Mouse (Mus musculus) hindbrain, embryonic 10.5 days (tissue): ENCODE measurements around the gene Itpka. TPM values are rescaled to one million over a fixed set of nuclear protein-coding genes. Genes with fewer than 3 reads are reported as not detected.

Experiments
- DNase-seq: peaks from one replicate; pipeline ENCODE4 v3.0.0-alpha.2; 2017; ENCODE audit warnings: low spot score
- H3K27ac ChIP-seq: fragments of 300-500 bp; sonication (generic); 2 replicates; pipeline ENCODE4 v1.5.1; 2016; ENCODE audit warnings: mild to moderate bottlenecking, moderate library complexity
- H3K27me3 ChIP-seq: fragments of 300-500 bp; sonication (generic); 2 replicates; pipeline ENCODE4 v1.6.1; 2016; ENCODE audit warnings: mild to moderate bottlenecking; ENCODE audit not compliant: poor library complexity, insufficient read depth, severe bottlenecking
- H3K36me3 ChIP-seq: fragments of 300-500 bp; sonication (generic); 2 replicates; pipeline ENCODE4 v1.6.1; 2016; ENCODE audit warnings: mild to moderate bottlenecking, moderate library complexity
- H3K4me1 ChIP-seq: fragments of 300-500 bp; sonication (generic); replicated peaks from 2 replicates; pipeline ENCODE4 v1.6.1; 2016; ENCODE audit warnings: mild to moderate bottlenecking
- H3K4me3 ChIP-seq: fragments of 300-500 bp; sonication (generic); 2 replicates; pipeline ENCODE4 v1.5.1; 2016; ENCODE audit warnings: mild to moderate bottlenecking, moderate library complexity
- H3K9me3 ChIP-seq: fragments of 300-500 bp; sonication (generic); 2 replicates; pipeline ENCODE4 v1.6.1; 2016; ENCODE audit warnings: mild to moderate bottlenecking, moderate library complexity
- WGBS: fragments of 180-500 bp; shearing (Covaris S2); methylation state at CpG from one replicate; pipeline ENCODE4 v1.1.7; 2016; 5-methylcytosine and 5-hydroxymethylcytosine counted together
- polyA plus RNA-seq: library from polyadenylated mRNA; unstranded; fragments of >200 nt; fragmentation: Nextera tagmentation; extraction: Ambion mirVana; gene quantifications from 2 replicates; pipeline ENCODE4 v1.2.1, GENCODE M21; 2016

Itpka gene
- polyA plus RNA-seq, 1 experiment from 2014 or later: 1.0 TPM

- 17% methylated on average over 2 of the region's 2 CpGs for WGBS
- Histone ChIP-seq H3K4me1 (peaks cover 54% of the 10 kb centered on the region), H3K4me3 (no peak overlapping the region), H3K27ac (0 out of 2 replicates have a peak overlapping the region, but pooled peaks have one; percentile 91), H3K9me3 (no peaks in the 10 kb centered on the region), H3K36me3 (peaks cover 7% of the 10 kb centered on the region), H3K27me3 (peaks cover 80% of the 10 kb centered on the region)
- no peak for DNase-seq
Observed at GRCm38 (mm10) chr2:119740567-119740966, 1.6 kb upstream of the Itpka start.

GRCm38 (mm10) chr2:119742461-119743175, 481 bp downstream of the Itpka start:
- DNase-seq: no peak
- H3K4me1 ChIP-seq: peaks cover 50% of the 10 kb centered on the region
- H3K27me3 ChIP-seq: peaks cover 83% of the 10 kb centered on the region
- H3K27ac ChIP-seq: peak overlapping the region; percentile 91
- no peaks in the 10 kb centered on the region for H3K9me3 ChIP-seq
- WGBS: 1% methylated on average over 70 of the region's 70 CpGs
- H3K4me3 ChIP-seq: peak overlapping the region; percentile 66
- H3K36me3 ChIP-seq: no peaks in the 10 kb centered on the region

GRCm38 (mm10) chr2:119743176-119743807, 1.2 kb downstream of the Itpka start:
- 8% methylated on average over 31 of the region's 31 CpGs for WGBS
- DNase-seq: no peak
- peaks cover 89% of the 10 kb centered on the region for H3K27me3 ChIP-seq
- peak overlapping the region; percentile 45; the same call in 1 of the 2 replicates for H3K27ac ChIP-seq
- H3K36me3 ChIP-seq: no peaks in the 10 kb centered on the region
- H3K9me3 ChIP-seq: no peaks in the 10 kb centered on the region
- H3K4me1 ChIP-seq: peaks cover 50% of the 10 kb centered on the region
- peak overlapping the region; percentile 66 for H3K4me3 ChIP-seq

GRCm38 (mm10) chr2:119743808-119744162, 1.6 kb downstream of the Itpka start:
- no peak for DNase-seq
- H3K27ac ChIP-seq: no peak overlapping the region
- 4% methylated on average over 22 of the region's 22 CpGs for WGBS
- H3K9me3 ChIP-seq: no peaks in the 10 kb centered on the region
- peaks cover 50% of the 10 kb centered on the region for H3K4me1 ChIP-seq
- peak overlapping the region; percentile 66 for H3K4me3 ChIP-seq
- no peaks in the 10 kb centered on the region for H3K36me3 ChIP-seq
- H3K27me3 ChIP-seq: peaks cover 86% of the 10 kb centered on the region

- H3K27ac ChIP-seq: no peak overlapping the region
- H3K4me3 ChIP-seq: peak overlapping the region; percentile 66
- peak; percentile 48 for DNase-seq
- 3% methylated on average over 46 of the region's 46 CpGs for WGBS
- peaks cover 86% of the 10 kb centered on the region for H3K27me3 ChIP-seq
- no peaks in the 10 kb centered on the region for H3K36me3 ChIP-seq
- no peaks in the 10 kb centered on the region for H3K9me3 ChIP-seq
- H3K4me1 ChIP-seq: peaks cover 50% of the 10 kb centered on the region
Observed at GRCm38 (mm10) chr2:119744163-119745111, 2.3 kb downstream of the Itpka start.

GRCm38 (mm10) chr2:119745281-119745680, 3.1 kb downstream of the Itpka start:
- 8% methylated on average over 1 of the region's 1 CpGs for WGBS

GRCm38 (mm10) chr2:119747554-119747953, 5.4 kb downstream of the Itpka start:
- peaks cover 26% of the 10 kb centered on the region for H3K4me1 ChIP-seq
- H3K27ac ChIP-seq: no peak overlapping the region
- H3K27me3 ChIP-seq: peaks cover 96% of the 10 kb centered on the region
- 78% methylated on average over 7 of the region's 7 CpGs for WGBS
- no peak overlapping the region for H3K4me3 ChIP-seq
- DNase-seq: no peak
- H3K9me3 ChIP-seq: no peaks in the 10 kb centered on the region
- no peaks in the 10 kb centered on the region for H3K36me3 ChIP-seq

More at GRCm38 (mm10) chr2:119745281-119745680, 3.1 kb downstream of the Itpka start:
- Histone ChIP-seq H3K36me3 (no peaks in the 10 kb centered on the region), H3K4me3 (no peak overlapping the region), H3K27ac (no peak overlapping the region), H3K4me1 (peaks cover 48% of the 10 kb centered on the region), H3K27me3 (peaks cover 86% of the 10 kb centered on the region), H3K9me3 (no peaks in the 10 kb centered on the region)
- DNase-seq: no peak

- Histone ChIP-seq H3K9me3 (no peaks in the 10 kb centered on the region), H3K36me3 (no peaks in the 10 kb centered on the region), H3K27ac (no peak overlapping the region), H3K4me3 (no peak overlapping the region), H3K27me3 (peaks cover 96% of the 10 kb centered on the region), H3K4me1 (peaks cover 9% of the 10 kb centered on the region)
- no peak for DNase-seq
- WGBS: 68% methylated on average over 13 of the region's 13 CpGs
Observed at GRCm38 (mm10) chr2:119749260-119749659, 7.1 kb downstream of the Itpka start.

GRCm38 (mm10) chr2:119757601-119758100, 15.5 kb downstream of the Itpka start:
- H3K4me1 ChIP-seq: peaks cover 18% of the 10 kb centered on the region
- DNase-seq: peak; percentile 53
- WGBS: 3% methylated on average over 31 of the region's 31 CpGs
- H3K27me3 ChIP-seq: peaks cover 98% of the 10 kb centered on the region
- H3K9me3 ChIP-seq: no peaks in the 10 kb centered on the region
- no peaks in the 10 kb centered on the region for H3K36me3 ChIP-seq
- peak overlapping the region; percentile 65 for H3K4me3 ChIP-seq
- peak overlapping the region; percentile 69 for H3K27ac ChIP-seq

GRCm38 (mm10) chr2:119758101-119758843, 16.1 kb downstream of the Itpka start:
- Histone ChIP-seq H3K4me3 (peak overlapping the region; percentile 65), H3K27me3 (peaks cover 95% of the 10 kb centered on the region), H3K36me3 (peaks cover 2% of the 10 kb centered on the region; the same call in 1 of the 2 replicates), H3K27ac (peak overlapping the region; percentile 69), H3K4me1 (peaks cover 18% of the 10 kb centered on the region), H3K9me3 (no peaks in the 10 kb centered on the region)
- under 1% methylated on average over 77 of the region's 77 CpGs for WGBS
- peak; percentile 53 for DNase-seq

- peaks cover 86% of the 10 kb centered on the region for H3K27me3 ChIP-seq
- H3K4me1 ChIP-seq: peaks cover 18% of the 10 kb centered on the region
- H3K27ac ChIP-seq: no peak overlapping the region
- H3K9me3 ChIP-seq: no peaks in the 10 kb centered on the region
- WGBS: 5% methylated on average over 44 of the region's 44 CpGs
- peaks cover 11% of the 10 kb centered on the region for H3K36me3 ChIP-seq
- H3K4me3 ChIP-seq: peak overlapping the region; percentile 65
- DNase-seq: peak; percentile 43
Observed at GRCm38 (mm10) chr2:119758844-119759835, 17.0 kb downstream of the Itpka start.
